Mouse (Mus musculus) heart, adult 2 months (tissue): ENCODE data around the gene Sh2b3.

ENCODE experiments used
- CTCF ChIP-seq: fragments of 200-600 bp; IDR thresholded peaks from 2 replicates; pipeline ENCODE4 v1.8.1; 2022; ENCODE audit warnings: antibody characterized with exemption, mild to moderate bottlenecking, moderate library complexity
- POLR2A ChIP-seq: fragments of 200-500 bp; IDR thresholded peaks from 2 replicates; pipeline ENCODE4 v1.6.1; 2011; ENCODE audit warnings: mild to moderate bottlenecking, low read depth, low read length, control low read depth; ENCODE audit not compliant: insufficient read depth

- TF ChIP-seq CTCF, result no peak
- TF ChIP-seq POLR2A, result no peak
Observed at GRCm38 (mm10) chr5:121822786-121823505, 14.5 kb downstream of the Sh2b3 start.
